Mouse (Mus musculus) hindbrain, embryonic 12.5 days (tissue): ENCODE results near the gene Tenm4. TPM values are rescaled to one million over a fixed set of nuclear protein-coding genes. Genes with fewer than 3 reads are reported as not detected.

Source experiments
- ATAC-seq: fragments of 200-750 bp; cut with Nextera tagmentation; 2 replicates; pipeline ENCODE4 v1.8.0; 2017; ENCODE audit warnings: moderate TSS enrichment; ENCODE audit not compliant: low FRiP score
- H3K27ac ChIP-seq: fragments of 300-500 bp; sonication (generic); 2 replicates; pipeline ENCODE4 v1.5.1; 2016; ENCODE audit warnings: mild to moderate bottlenecking
- H3K27me3 ChIP-seq: fragments of 300-500 bp; sonication (generic); 2 replicates; pipeline ENCODE4 v1.6.1; 2016; ENCODE audit warnings: mild to moderate bottlenecking
- H3K36me3 ChIP-seq: fragments of 300-500 bp; sonication (generic); 2 replicates; pipeline ENCODE4 v1.6.1; 2016; ENCODE audit warnings: mild to moderate bottlenecking
- H3K4me1 ChIP-seq: fragments of 300-500 bp; sonication (generic); 2 replicates; pipeline ENCODE4 v1.6.1; 2016
- H3K4me2 ChIP-seq: fragments of 300-500 bp; sonication (generic); replicated peaks from 2 replicates; pipeline ENCODE4 v1.6.1; 2016; ENCODE audit warnings: mild to moderate bottlenecking
- H3K4me3 ChIP-seq: fragments of 300-500 bp; sonication (generic); 2 replicates; pipeline ENCODE4 v1.5.1; 2016; ENCODE audit warnings: mild to moderate bottlenecking
- H3K9ac ChIP-seq: fragments of 300-500 bp; sonication (generic); 2 replicates; pipeline ENCODE4 v1.6.1; 2016; ENCODE audit warnings: mild to moderate bottlenecking, moderate library complexity
- H3K9me3 ChIP-seq: fragments of 300-500 bp; sonication (generic); replicated peaks from 2 replicates; pipeline ENCODE4 v1.6.1; 2016; ENCODE audit warnings: mild to moderate bottlenecking
- WGBS: fragments of 180-500 bp; shearing (Covaris S2); methylation state at CpG from one replicate; pipeline ENCODE4 v1.1.7; 2016; 5-methylcytosine and 5-hydroxymethylcytosine counted together
- polyA plus RNA-seq: library from polyadenylated mRNA; unstranded; fragments of >200 nt; fragmentation: Nextera tagmentation; extraction: Ambion mirVana; gene quantifications from 2 replicates; pipeline ENCODE4 v1.2.1, GENCODE M21; 2016

The Tenm4 gene
- polyA plus RNA-seq, 1 experiment from 2014 or later = 38.5 TPM

- no peak for ATAC-seq
- no peak overlapping the region for H3K4me2 ChIP-seq
- WGBS = 54% methylated on average over 1 of the region's 1 CpGs
- no peaks in the 10 kb centered on the region for H3K27me3 ChIP-seq
- no peak overlapping the region for H3K4me3 ChIP-seq
- no peaks in the 10 kb centered on the region for H3K9me3 ChIP-seq
- no peak overlapping the region for H3K27ac ChIP-seq
- H3K4me1 ChIP-seq = no peaks in the 10 kb centered on the region
- H3K36me3 ChIP-seq = no peaks in the 10 kb centered on the region
- H3K9ac ChIP-seq = no peak overlapping the region
These were observed 160.1 kb downstream of the Tenm4 start for GRCm38 (mm10) chr7:96331186-96331585.

GRCm38 (mm10) chr7:96334361-96334760 lies 163.3 kb downstream of the Tenm4 start:
- Histone ChIP-seq H3K27ac (no peak overlapping the region), H3K9ac (no peak overlapping the region), H3K36me3 (no peaks in the 10 kb centered on the region)

GRCm38 (mm10) chr7:96336376-96336775 lies 165.3 kb downstream of the Tenm4 start:
- no peak overlapping the region for H3K4me3 ChIP-seq
- H3K4me1 ChIP-seq = peaks cover 3% of the 10 kb centered on the region; the same call in 1 of the 2 replicates
- no peak for ATAC-seq
- no peaks in the 10 kb centered on the region for H3K9me3 ChIP-seq
- no peak overlapping the region for H3K27ac ChIP-seq
- no peak overlapping the region for H3K4me2 ChIP-seq
- H3K9ac ChIP-seq = no peak overlapping the region
- no peaks in the 10 kb centered on the region for H3K27me3 ChIP-seq
- H3K36me3 ChIP-seq = no peaks in the 10 kb centered on the region

More at GRCm38 (mm10) chr7:96334361-96334760, 163.3 kb downstream of the Tenm4 start:
- no peak for ATAC-seq
- Histone ChIP-seq H3K4me1 (no peaks in the 10 kb centered on the region), H3K27me3 (no peaks in the 10 kb centered on the region), H3K4me3 (no peak overlapping the region), H3K9me3 (no peaks in the 10 kb centered on the region), H3K4me2 (no peak overlapping the region)
- 40% methylated on average over 2 of the region's 2 CpGs for WGBS

GRCm38 (mm10) chr7:96340826-96341225 lies 169.8 kb downstream of the Tenm4 start:
- Histone ChIP-seq H3K9ac (no peak overlapping the region), H3K4me1 (peaks cover 3% of the 10 kb centered on the region; the same call in 1 of the 2 replicates), H3K27ac (no peak overlapping the region), H3K9me3 (no peaks in the 10 kb centered on the region), H3K36me3 (no peaks in the 10 kb centered on the region), H3K4me2 (no peak overlapping the region), H3K27me3 (no peaks in the 10 kb centered on the region), H3K4me3 (no peak overlapping the region)
- no peak for ATAC-seq
- WGBS = 72% methylated on average over 5 of the region's 5 CpGs

- Histone ChIP-seq H3K27ac (no peak overlapping the region), H3K36me3 (no peaks in the 10 kb centered on the region), H3K9ac (no peak overlapping the region), H3K27me3 (no peaks in the 10 kb centered on the region), H3K4me3 (no peak overlapping the region), H3K9me3 (no peaks in the 10 kb centered on the region), H3K4me2 (no peak overlapping the region), H3K4me1 (peaks cover 3% of the 10 kb centered on the region; the same call in 1 of the 2 replicates)
- WGBS = 81% methylated on average over 2 of the region's 2 CpGs
- no peak for ATAC-seq
These were observed 170.4 kb downstream of the Tenm4 start for GRCm38 (mm10) chr7:96341479-96341878.

GRCm38 (mm10) chr7:96342996-96343395 lies 171.9 kb downstream of the Tenm4 start:
- WGBS = 81% methylated on average over 6 of the region's 6 CpGs
- H3K27me3 ChIP-seq = no peaks in the 10 kb centered on the region
- H3K4me2 ChIP-seq = no peak overlapping the region
- no peak overlapping the region for H3K9ac ChIP-seq
- H3K4me1 ChIP-seq = peaks cover 3% of the 10 kb centered on the region; the same call in 1 of the 2 replicates
- no peaks in the 10 kb centered on the region for H3K9me3 ChIP-seq
- no peak overlapping the region for H3K4me3 ChIP-seq
- no peak overlapping the region for H3K27ac ChIP-seq
- no peak for ATAC-seq
- no peaks in the 10 kb centered on the region for H3K36me3 ChIP-seq

- Histone ChIP-seq H3K4me1 (peaks cover 3% of the 10 kb centered on the region; the same call in 1 of the 2 replicates), H3K9me3 (no peaks in the 10 kb centered on the region), H3K27ac (no peak overlapping the region), H3K9ac (no peak overlapping the region), H3K4me2 (no peak overlapping the region), H3K4me3 (no peak overlapping the region), H3K27me3 (no peaks in the 10 kb centered on the region), H3K36me3 (no peaks in the 10 kb centered on the region)
- WGBS = 87% methylated on average over 2 of the region's 2 CpGs
- no peak for ATAC-seq
These were observed 172.6 kb downstream of the Tenm4 start for GRCm38 (mm10) chr7:96343667-96344066.

- no peak overlapping the region for H3K4me3 ChIP-seq
- ATAC-seq = no peak
- H3K4me1 ChIP-seq = peaks cover 7% of the 10 kb centered on the region; the same call in 1 of the 2 replicates
- H3K27me3 ChIP-seq = no peaks in the 10 kb centered on the region
- H3K9ac ChIP-seq = no peak overlapping the region
- H3K4me2 ChIP-seq = no peak overlapping the region
- H3K36me3 ChIP-seq = no peaks in the 10 kb centered on the region
- H3K9me3 ChIP-seq = no peaks in the 10 kb centered on the region
- 74% methylated on average over 8 of the region's 8 CpGs for WGBS
- no peak overlapping the region for H3K27ac ChIP-seq
These were observed 181.6 kb downstream of the Tenm4 start for GRCm38 (mm10) chr7:96352671-96353070.

GRCm38 (mm10) chr7:96356285-96356811 lies 185.3 kb downstream of the Tenm4 start:
- 38% methylated on average over 2 of the region's 3 CpGs for WGBS
- no peak for ATAC-seq
- Histone ChIP-seq H3K27ac (no peak overlapping the region), H3K4me2 (no peak overlapping the region), H3K9me3 (no peaks in the 10 kb centered on the region), H3K4me3 (no peak overlapping the region), H3K4me1 (peaks cover 9% of the 10 kb centered on the region), H3K36me3 (no peaks in the 10 kb centered on the region), H3K9ac (no peak overlapping the region), H3K27me3 (no peaks in the 10 kb centered on the region)

GRCm38 (mm10) chr7:96357550-96357949 lies 186.5 kb downstream of the Tenm4 start:
- H3K4me1 ChIP-seq = peaks cover 9% of the 10 kb centered on the region
- no peak overlapping the region for H3K9ac ChIP-seq
- no peaks in the 10 kb centered on the region for H3K27me3 ChIP-seq
- no peak for ATAC-seq
- no peak overlapping the region for H3K27ac ChIP-seq
- H3K4me2 ChIP-seq = no peak overlapping the region
- H3K9me3 ChIP-seq = no peaks in the 10 kb centered on the region
- H3K36me3 ChIP-seq = no peaks in the 10 kb centered on the region
- no peak overlapping the region for H3K4me3 ChIP-seq
- 76% methylated on average over 6 of the region's 6 CpGs for WGBS

GRCm38 (mm10) chr7:96363311-96363710 lies 192.3 kb downstream of the Tenm4 start:
- H3K36me3 ChIP-seq = no peaks in the 10 kb centered on the region
- no peak for ATAC-seq
- no peak overlapping the region for H3K9ac ChIP-seq
- no peak overlapping the region for H3K4me3 ChIP-seq
- 76% methylated on average over 3 of the region's 3 CpGs for WGBS
- no peak overlapping the region for H3K27ac ChIP-seq
- no peaks in the 10 kb centered on the region; the same call in 1 of the 2 replicates for H3K4me1 ChIP-seq
- no peak overlapping the region for H3K4me2 ChIP-seq
- no peaks in the 10 kb centered on the region for H3K27me3 ChIP-seq
- no peaks in the 10 kb centered on the region for H3K9me3 ChIP-seq

- no peaks in the 10 kb centered on the region for H3K27me3 ChIP-seq
- 88% methylated on average over 4 of the region's 4 CpGs for WGBS
- no peaks in the 10 kb centered on the region for H3K9me3 ChIP-seq
- no peak overlapping the region for H3K4me2 ChIP-seq
- no peak for ATAC-seq
- H3K4me1 ChIP-seq = no peaks in the 10 kb centered on the region
- H3K36me3 ChIP-seq = no peaks in the 10 kb centered on the region
- H3K4me3 ChIP-seq = no peak overlapping the region
- no peak overlapping the region for H3K9ac ChIP-seq
- H3K27ac ChIP-seq = no peak overlapping the region
These were observed 198.9 kb downstream of the Tenm4 start for GRCm38 (mm10) chr7:96369947-96370346.

GRCm38 (mm10) chr7:96374004-96374663 lies 203.1 kb downstream of the Tenm4 start:
- H3K27me3 ChIP-seq = no peaks in the 10 kb centered on the region
- no peak overlapping the region for H3K4me2 ChIP-seq
- H3K36me3 ChIP-seq = no peaks in the 10 kb centered on the region
- H3K9me3 ChIP-seq = no peaks in the 10 kb centered on the region
- WGBS = 80% methylated on average over 6 of the region's 6 CpGs
- no peak overlapping the region for H3K27ac ChIP-seq
- no peak overlapping the region for H3K4me3 ChIP-seq
- ATAC-seq = no peak
- no peaks in the 10 kb centered on the region for H3K4me1 ChIP-seq
- no peak overlapping the region for H3K9ac ChIP-seq
